In genomic region chr2:120093671-120094430, GRCm38 (mm10) we compare ENCODE assay signal across 8 mouse cellular contexts.
A peak's percentile ranks its signal among the peaks of the same experiment; 100 is the strongest.
DNase-seq lines count a peak whose midpoint lies in the region.

No protein-coding gene starts in this region.

- intact Hi-C loops in gastrocnemius, postnatal 36 days (cut with DNase I), result no loop called here

- DNase-seq in gastrocnemius, adult 18-20 months (ENCODE audit: low spot score), result peak; percentile 61
- no peak for DNase-seq in gastrocnemius, postnatal 36 days
- DNase-seq in 3T3-L1 (ENCODE audit: low read depth, low spot score) (peak; percentile 90), ZHBTc4 (ENCODE audit: low read depth, low spot score) (peak; percentile 73)
- DNase-seq in embryo, embryonic 10.5 days (ENCODE audit: low spot score), result peak; percentile 66
- peak; percentile 60 for DNase-seq in induced T-regulatory cell, adult 2 months (ENCODE audit: low read depth)
- DNase-seq in lung, postnatal 14 days, result peak; percentile 67
- peak; percentile 41 to 79 for DNase-seq in spleen, postnatal 4 days (ENCODE audit: low spot score in 2 of 2)

Comparison
In these comparisons a context has a peak if more than half of its experiments do, and no peak if none do; other contexts are left out.
1. DNase-seq: peak in gastrocnemius, adult 18-20 months (single experiment), 3T3-L1 (single experiment), ZHBTc4 (single experiment), embryo, embryonic 10.5 days (single experiment), induced T-regulatory cell, adult 2 months (single experiment), lung, postnatal 14 days (single experiment) and spleen, postnatal 4 days (2 of 2); none in gastrocnemius, postnatal 36 days (0 of 2).